Mouse (Mus musculus) limb, embryonic 13.5 days (tissue): ENCODE measurements at regions not wholly inside any gene's neighbourhood (a gene's known extent, or its start where the extent isn't known, plus 50 kb on each side); places are given as distances from the start of the nearest gene placed in this dataset.

Experiments used
- ATAC-seq: fragments of 200-750 bp; cut with Nextera tagmentation; 2 replicates; pipeline ENCODE4 v1.8.0; 2017; ENCODE audit warnings: low read depth, moderate number of reproducible peaks, moderate TSS enrichment; ENCODE audit not compliant: low FRiP score
- H3K27ac ChIP-seq: fragments of 300-500 bp; sonication (generic); 2 replicates; pipeline ENCODE4 v1.5.1; 2015; ENCODE audit warnings: inconsistent platforms, mild to moderate bottlenecking, moderate library complexity
- H3K27me3 ChIP-seq: fragments of 300-500 bp; sonication (generic); 2 replicates; pipeline ENCODE4 v1.6.1; 2015; ENCODE audit warnings: mild to moderate bottlenecking, inconsistent platforms
- H3K36me3 ChIP-seq: fragments of 300-500 bp; sonication (generic); 2 replicates; pipeline ENCODE4 v1.6.1; 2015; ENCODE audit warnings: inconsistent platforms, mild to moderate bottlenecking, moderate library complexity
- H3K4me1 ChIP-seq: fragments of 300-500 bp; sonication (generic); 2 replicates; pipeline ENCODE4 v1.6.1; 2015; ENCODE audit warnings: inconsistent platforms
- H3K4me2 ChIP-seq: fragments of 300-500 bp; sonication (generic); replicated peaks from 2 replicates; pipeline ENCODE4 v1.6.1; 2015; ENCODE audit warnings: inconsistent platforms, mild to moderate bottlenecking, moderate library complexity
- H3K4me3 ChIP-seq: fragments of 300-500 bp; sonication (generic); 2 replicates; pipeline ENCODE4 v1.5.1; 2015; ENCODE audit warnings: moderate library complexity, mild to moderate bottlenecking, inconsistent platforms
- H3K9ac ChIP-seq: fragments of 300-500 bp; sonication (generic); 2 replicates; pipeline ENCODE4 v1.6.1; 2015; ENCODE audit warnings: mild to moderate bottlenecking, inconsistent platforms
- H3K9me3 ChIP-seq: fragments of 300-500 bp; sonication (generic); 2 replicates; pipeline ENCODE4 v1.6.1; 2016; ENCODE audit warnings: inconsistent platforms
- WGBS: fragments of 180-500 bp; shearing (Covaris S2); methylation state at CpG from one replicate; pipeline ENCODE4 v1.1.7; 2015; 5-methylcytosine and 5-hydroxymethylcytosine counted together

DNA sequence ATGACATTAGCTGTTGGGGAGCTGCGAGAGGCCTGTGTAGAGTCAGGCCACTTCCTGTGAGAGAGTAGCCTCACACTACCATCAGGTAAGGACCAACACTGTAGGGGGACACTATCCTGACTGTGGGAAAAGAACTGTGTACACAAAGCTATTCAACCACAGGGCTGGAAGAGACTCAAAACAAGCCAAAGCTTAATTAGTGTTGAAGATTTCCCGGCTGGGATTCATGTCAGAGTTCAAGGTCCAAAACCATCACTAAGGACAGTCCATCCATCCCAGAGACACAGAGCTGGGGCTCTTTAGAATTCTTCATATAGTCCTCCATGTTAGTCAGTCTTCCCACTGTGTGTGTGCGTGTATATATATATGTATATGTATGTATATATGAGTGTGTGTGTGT, 221.5 kb downstream of the Sox4 start:
- 75% methylated on average over 3 of the region's 3 CpGs for WGBS
- Histone ChIP-seq H3K9me3 (no peaks in the 10 kb centered on the region), H3K36me3 (no peaks in the 10 kb centered on the region), H3K4me1 (peaks cover 44% of the 10 kb centered on the region), H3K27me3 (no peaks in the 10 kb centered on the region), H3K9ac (no peak overlapping the region), H3K4me3 (no peak overlapping the region), H3K27ac (peak overlapping the region; percentile 55; the same call in 1 of the 2 replicates), H3K4me2 (no peak overlapping the region)
- ATAC-seq = no peak

DNA sequence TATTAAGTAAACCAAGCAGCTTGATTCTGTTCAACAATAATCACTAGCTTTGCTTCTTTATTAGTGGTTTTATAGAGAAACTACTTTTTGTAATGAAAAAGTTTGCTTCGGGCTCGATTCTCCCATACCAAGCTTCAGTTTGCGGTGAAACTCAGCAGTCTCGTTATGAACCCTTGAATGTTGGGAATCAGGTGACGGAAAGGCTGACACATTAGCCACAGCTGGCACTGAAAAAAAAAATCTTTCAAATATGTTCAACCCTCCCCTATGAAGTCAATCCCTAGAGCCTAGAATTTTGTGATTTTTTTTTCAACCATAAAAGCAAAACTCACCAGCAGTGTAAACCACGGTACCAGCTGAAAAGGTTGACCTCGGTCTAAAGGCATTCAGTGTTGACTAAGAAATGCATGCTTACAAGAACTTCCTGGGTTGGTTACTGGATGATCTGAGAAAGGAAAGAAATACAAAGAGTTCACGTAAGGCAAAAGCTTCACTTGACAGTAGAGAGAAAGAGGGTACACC, 223.4 kb downstream of the Sox4 start:
- Histone ChIP-seq H3K36me3 (no peaks in the 10 kb centered on the region), H3K4me3 (no peak overlapping the region), H3K9ac (no peak overlapping the region), H3K9me3 (no peaks in the 10 kb centered on the region), H3K4me1 (peaks cover 40% of the 10 kb centered on the region), H3K4me2 (peak overlapping the region; percentile 14; the same call in 1 of the 2 replicates), H3K27ac (peak overlapping the region; percentile 44; the same call in 1 of the 2 replicates), H3K27me3 (no peaks in the 10 kb centered on the region)
- WGBS = 36% methylated on average over 8 of the region's 8 CpGs
- ATAC-seq = peak; percentile 5; the same call in 1 of the 2 replicates

DNA sequence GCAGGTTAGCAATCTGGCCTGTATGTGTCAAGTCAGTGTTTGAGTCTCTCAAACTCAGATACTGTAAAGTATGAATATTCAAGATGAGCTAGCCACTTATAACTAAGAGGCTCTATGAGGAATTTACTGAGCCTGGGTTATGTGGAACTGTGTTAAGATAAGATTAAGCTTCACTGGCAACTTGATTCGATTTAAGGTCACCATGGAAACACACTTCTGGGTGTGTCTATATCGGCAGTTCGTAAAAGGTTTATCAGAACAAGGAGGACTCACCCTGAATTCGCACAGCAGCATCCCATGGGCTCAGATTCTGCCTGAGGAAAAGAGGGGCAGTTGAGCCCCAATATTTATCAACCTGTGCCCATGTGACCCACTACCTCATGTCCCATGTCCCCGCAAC, 224.7 kb downstream of the Sox4 start:
- WGBS = 89% methylated on average over 5 of the region's 5 CpGs
- no peak overlapping the region for H3K9ac ChIP-seq
- no peak overlapping the region for H3K27ac ChIP-seq
- peaks cover 40% of the 10 kb centered on the region for H3K4me1 ChIP-seq
- no peaks in the 10 kb centered on the region for H3K36me3 ChIP-seq
- H3K4me3 ChIP-seq = no peak overlapping the region
- H3K27me3 ChIP-seq = no peaks in the 10 kb centered on the region
- H3K4me2 ChIP-seq = no peak overlapping the region
- no peak for ATAC-seq
- no peaks in the 10 kb centered on the region for H3K9me3 ChIP-seq

DNA sequence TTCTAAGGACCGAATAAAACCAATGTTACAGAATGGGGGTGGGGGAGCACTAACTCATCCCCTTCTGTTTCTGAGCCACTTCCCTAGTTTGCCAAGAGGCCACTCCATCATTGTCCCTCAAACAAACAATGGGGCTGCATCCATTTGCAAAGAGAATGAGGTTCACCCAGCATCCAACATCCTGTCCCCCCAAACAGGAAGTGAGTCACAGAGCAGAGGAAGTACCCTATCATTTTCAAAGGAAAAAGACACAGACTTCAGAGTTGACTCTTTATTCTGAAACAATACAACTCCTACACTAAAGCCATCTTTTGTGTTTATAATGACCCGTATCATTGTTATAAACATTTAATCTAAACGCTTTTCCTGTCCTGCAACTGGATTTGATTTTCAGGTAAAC, 229.2 kb downstream of the Sox4 start:
- Histone ChIP-seq H3K4me3 (no peak overlapping the region), H3K4me2 (no peak overlapping the region), H3K27ac (no peak overlapping the region), H3K27me3 (no peaks in the 10 kb centered on the region), H3K36me3 (no peaks in the 10 kb centered on the region), H3K4me1 (peaks cover 33% of the 10 kb centered on the region), H3K9me3 (no peaks in the 10 kb centered on the region), H3K9ac (no peak overlapping the region)
- ATAC-seq = no peak
- 82% methylated on average over 3 of the region's 3 CpGs for WGBS

DNA sequence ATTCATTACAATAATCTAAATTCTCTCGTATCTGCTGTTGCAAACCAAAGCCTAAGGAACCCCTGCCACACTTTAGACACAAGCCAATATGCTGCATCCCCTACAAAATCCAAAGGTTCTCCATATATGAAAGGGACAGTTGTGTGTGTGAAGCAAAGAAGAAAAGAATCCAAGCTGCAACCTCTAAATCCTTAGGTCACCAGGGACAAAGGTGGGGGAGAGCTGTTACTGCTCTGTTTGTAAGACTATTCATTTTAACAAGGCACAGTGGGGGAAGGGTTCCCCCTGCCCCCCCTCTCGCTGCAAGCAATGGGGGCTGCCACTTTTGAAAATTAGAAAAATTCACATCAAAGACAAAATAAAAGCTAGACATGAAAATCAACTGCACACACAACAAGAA, 231.4 kb downstream of the Sox4 start:
- WGBS = 71% methylated on average over 2 of the region's 2 CpGs
- Histone ChIP-seq H3K4me1 (peaks cover 45% of the 10 kb centered on the region), H3K9ac (no peak overlapping the region), H3K27me3 (no peaks in the 10 kb centered on the region), H3K9me3 (no peaks in the 10 kb centered on the region), H3K4me2 (no peak overlapping the region), H3K36me3 (no peaks in the 10 kb centered on the region), H3K27ac (no peak overlapping the region), H3K4me3 (no peak overlapping the region)
- no peak for ATAC-seq

DNA sequence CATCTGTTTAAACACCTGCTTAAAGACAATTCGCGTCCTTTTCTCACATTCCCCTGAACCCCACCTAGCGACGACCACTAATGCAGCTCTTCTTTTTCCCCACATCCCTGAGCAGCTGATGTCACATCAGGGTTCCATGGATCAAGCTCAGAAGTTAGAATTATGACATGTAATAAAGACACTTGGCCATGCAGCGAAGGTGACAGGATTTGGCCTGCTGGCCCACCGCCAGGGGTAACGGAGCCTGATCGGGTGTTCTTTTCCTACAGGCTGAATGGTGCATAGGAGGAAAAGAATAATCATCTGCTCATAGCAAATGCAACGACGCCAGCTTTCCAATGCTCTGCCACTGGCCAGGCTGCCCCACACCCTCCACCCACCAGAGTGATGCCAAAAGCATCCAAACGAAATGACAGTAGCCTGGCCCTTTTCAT, 231.9 kb downstream of the Sox4 start:
- no peak overlapping the region for H3K4me2 ChIP-seq
- peaks cover 45% of the 10 kb centered on the region for H3K4me1 ChIP-seq
- H3K9ac ChIP-seq = no peak overlapping the region
- 67% methylated on average over 11 of the region's 11 CpGs for WGBS
- H3K9me3 ChIP-seq = no peaks in the 10 kb centered on the region
- no peaks in the 10 kb centered on the region for H3K27me3 ChIP-seq
- H3K27ac ChIP-seq = peak overlapping the region; percentile 58; the same call in 1 of the 2 replicates
- no peaks in the 10 kb centered on the region for H3K36me3 ChIP-seq
- H3K4me3 ChIP-seq = no peak overlapping the region
- ATAC-seq = no peak

DNA sequence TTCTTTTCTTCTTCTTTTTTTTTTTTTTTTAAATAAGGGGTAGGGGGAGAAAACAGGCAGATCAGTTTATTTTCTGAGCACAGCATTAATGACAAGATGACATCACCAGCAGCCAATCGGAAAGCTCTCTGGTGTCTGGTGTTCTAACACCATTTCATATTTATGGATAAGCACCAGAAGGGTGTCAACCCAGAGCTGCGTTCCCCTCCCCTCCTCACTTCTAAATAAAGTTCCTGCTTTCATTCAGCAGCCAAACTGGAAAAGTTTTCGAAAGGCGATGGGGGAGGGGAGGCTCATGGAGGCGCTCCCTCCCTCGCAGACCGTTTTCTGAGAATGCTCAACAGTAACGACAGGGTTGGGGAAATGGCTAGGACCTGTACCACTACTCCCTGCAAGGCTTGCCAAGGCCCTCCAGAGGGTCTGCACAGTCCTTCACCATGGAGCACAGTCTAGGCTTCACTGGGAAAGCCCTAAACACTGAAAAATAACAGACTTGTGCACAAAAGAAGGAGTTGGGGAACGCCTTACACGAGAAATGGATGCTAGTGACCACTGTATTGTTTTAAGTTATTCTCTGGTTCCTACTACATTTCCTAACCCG, 232.8 kb downstream of the Sox4 start:
- Histone ChIP-seq H3K4me2 (peak overlapping the region; percentile 32), H3K9me3 (no peaks in the 10 kb centered on the region), H3K36me3 (no peaks in the 10 kb centered on the region), H3K4me1 (peaks cover 45% of the 10 kb centered on the region), H3K9ac (no peak overlapping the region; the same call in 1 of the 2 replicates), H3K27ac (peak overlapping the region; percentile 58; the same call in 1 of the 2 replicates), H3K27me3 (no peaks in the 10 kb centered on the region), H3K4me3 (no peak overlapping the region)
- WGBS = 33% methylated on average over 11 of the region's 11 CpGs
- ATAC-seq = no peak

DNA sequence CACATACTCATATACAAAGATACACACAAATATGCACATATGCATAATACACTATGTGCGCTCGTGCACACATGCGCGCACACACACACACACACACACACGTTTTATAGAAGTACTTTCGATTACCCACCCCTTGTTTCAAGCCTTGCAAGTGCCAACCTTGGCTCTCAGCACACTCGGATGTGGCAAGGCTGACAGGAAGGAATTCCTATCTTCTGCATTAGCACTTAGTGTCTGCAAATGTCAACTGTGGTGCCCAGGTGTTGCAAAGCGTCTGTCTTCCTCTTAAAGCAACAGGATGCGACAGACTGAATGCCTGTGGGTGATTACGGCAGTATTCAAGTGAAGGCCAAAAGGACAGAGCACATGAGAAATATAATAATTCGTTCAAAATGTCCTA, 233.3 kb downstream of the Sox4 start:
- peaks cover 48% of the 10 kb centered on the region for H3K4me1 ChIP-seq
- no peak overlapping the region for H3K27ac ChIP-seq
- no peaks in the 10 kb centered on the region for H3K27me3 ChIP-seq
- no peaks in the 10 kb centered on the region for H3K36me3 ChIP-seq
- ATAC-seq = no peak
- H3K9ac ChIP-seq = no peak overlapping the region
- no peak overlapping the region for H3K4me2 ChIP-seq
- H3K4me3 ChIP-seq = no peak overlapping the region
- H3K9me3 ChIP-seq = no peaks in the 10 kb centered on the region
- WGBS = 71% methylated on average over 11 of the region's 11 CpGs

DNA sequence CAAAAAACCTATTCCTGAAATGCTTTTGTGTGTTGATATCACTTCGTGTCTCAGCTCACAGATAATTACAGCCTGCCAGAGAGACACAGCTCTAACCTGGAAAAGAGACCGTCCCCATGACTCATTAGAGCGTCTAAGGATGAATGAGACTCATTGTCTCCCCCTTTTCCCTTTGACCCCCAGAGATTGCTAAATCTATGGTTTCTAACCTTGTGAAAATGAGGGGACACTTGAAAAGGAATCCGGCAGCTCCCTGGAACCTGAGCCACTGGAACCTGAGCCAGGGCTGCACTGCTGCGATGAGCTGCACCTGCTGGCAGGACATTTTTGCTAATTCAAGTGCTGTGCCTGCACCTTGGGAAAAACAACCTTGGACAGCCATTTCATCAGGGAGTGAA, 234.6 kb downstream of the Sox4 start:
- H3K4me2 ChIP-seq = no peak overlapping the region
- H3K4me1 ChIP-seq = peaks cover 48% of the 10 kb centered on the region
- no peak overlapping the region for H3K4me3 ChIP-seq
- no peaks in the 10 kb centered on the region for H3K9me3 ChIP-seq
- WGBS = 47% methylated on average over 5 of the region's 5 CpGs
- H3K9ac ChIP-seq = no peak overlapping the region
- no peaks in the 10 kb centered on the region for H3K27me3 ChIP-seq
- peak; percentile 8; the same call in 1 of the 2 replicates for ATAC-seq
- H3K27ac ChIP-seq = peak overlapping the region; percentile 15; the same call in 1 of the 2 replicates
- H3K36me3 ChIP-seq = no peaks in the 10 kb centered on the region

DNA sequence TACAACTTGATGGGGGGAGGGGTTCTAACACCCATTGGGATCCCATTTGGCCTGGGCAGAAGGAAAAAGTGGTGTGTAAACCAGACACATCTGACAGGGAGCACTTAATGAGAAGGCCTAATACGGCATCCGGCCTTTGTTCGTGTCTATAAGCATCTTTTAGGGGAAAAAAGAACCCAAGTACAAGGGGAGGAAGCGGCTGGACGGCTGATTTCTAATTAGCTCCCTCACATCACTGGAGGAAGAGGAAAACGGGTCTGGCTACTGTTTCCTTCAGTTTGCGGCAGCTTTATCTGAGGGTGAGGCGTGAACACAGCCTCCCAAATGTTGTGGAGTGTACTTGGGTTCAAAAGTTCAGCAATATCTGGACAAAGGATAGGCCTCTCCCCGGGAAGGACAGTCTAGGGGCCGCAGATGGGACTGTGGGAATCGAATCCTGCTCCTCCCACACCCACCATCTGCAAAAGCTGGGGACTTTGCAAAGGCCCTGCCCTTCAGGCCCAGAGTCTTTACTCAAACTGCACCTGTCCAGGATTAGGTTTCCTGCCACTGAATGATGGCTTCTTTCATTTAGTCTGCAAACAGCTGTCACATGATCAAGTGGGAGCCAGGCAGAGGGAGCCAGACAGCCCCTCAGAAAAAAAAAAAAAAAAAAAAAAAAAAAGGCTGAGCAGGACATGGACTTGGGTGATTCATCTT, 235.2 kb downstream of the Sox4 start:
- Histone ChIP-seq H3K36me3 (no peaks in the 10 kb centered on the region), H3K9ac (no peak overlapping the region), H3K27me3 (no peaks in the 10 kb centered on the region), H3K4me3 (no peak overlapping the region), H3K27ac (peak overlapping the region; percentile 48; the same call in 1 of the 2 replicates), H3K4me2 (no peak overlapping the region), H3K4me1 (peaks cover 48% of the 10 kb centered on the region), H3K9me3 (no peaks in the 10 kb centered on the region)
- peak; percentile 66 for ATAC-seq
- 22% methylated on average over 11 of the region's 11 CpGs for WGBS

DNA sequence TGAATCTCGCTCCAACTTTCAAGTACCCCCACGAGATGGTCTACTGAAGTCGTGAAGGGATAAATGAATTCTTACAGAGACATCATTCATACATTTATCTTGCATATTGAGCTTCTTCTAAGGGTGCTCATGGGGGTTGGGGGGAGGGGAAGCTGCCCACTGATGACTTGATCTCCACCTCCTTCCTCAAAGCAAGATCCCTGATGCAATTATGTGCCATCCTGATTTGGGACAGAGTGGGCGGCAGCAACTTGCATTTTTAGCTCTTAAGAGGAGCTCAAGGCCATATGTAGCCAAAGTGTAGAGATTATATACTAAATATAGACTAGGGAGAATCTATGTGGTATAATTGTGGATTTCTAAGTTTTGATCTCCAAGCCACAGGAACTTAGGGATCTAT, 236.1 kb downstream of the Sox4 start:
- Histone ChIP-seq H3K27ac (no peak overlapping the region), H3K4me2 (no peak overlapping the region), H3K9me3 (no peaks in the 10 kb centered on the region), H3K36me3 (no peaks in the 10 kb centered on the region), H3K9ac (no peak overlapping the region), H3K4me1 (peaks cover 51% of the 10 kb centered on the region), H3K4me3 (no peak overlapping the region), H3K27me3 (no peaks in the 10 kb centered on the region)
- 95% methylated on average over 4 of the region's 4 CpGs for WGBS
- no peak for ATAC-seq

DNA sequence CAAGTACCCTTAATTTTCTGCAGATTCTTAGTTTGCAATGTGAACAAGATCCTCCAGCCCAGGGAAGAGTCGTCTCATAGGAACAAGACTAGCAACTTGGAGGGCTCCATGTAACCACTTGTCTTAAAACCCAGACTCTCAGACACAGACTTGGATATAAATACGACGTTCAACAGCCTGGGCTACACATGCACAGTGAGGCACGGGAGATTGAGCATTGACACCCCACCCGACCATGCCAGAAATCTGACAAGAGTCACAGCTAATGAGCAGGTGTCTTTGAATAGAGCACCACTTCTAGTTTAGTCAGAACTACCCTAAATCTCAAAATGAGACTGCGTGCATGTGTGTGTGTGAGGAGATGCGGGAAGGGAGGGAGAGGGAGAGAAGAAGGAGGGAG, 243.5 kb downstream of the Sox4 start:
- no peaks in the 10 kb centered on the region for H3K9me3 ChIP-seq
- no peak for ATAC-seq
- H3K9ac ChIP-seq = no peak overlapping the region
- 67% methylated on average over 7 of the region's 7 CpGs for WGBS
- no peak overlapping the region for H3K27ac ChIP-seq
- no peaks in the 10 kb centered on the region for H3K27me3 ChIP-seq
- H3K4me3 ChIP-seq = no peak overlapping the region
- peaks cover 5% of the 10 kb centered on the region; the same call in 1 of the 2 replicates for H3K4me1 ChIP-seq
- H3K36me3 ChIP-seq = peaks cover 9% of the 10 kb centered on the region; the same call in 1 of the 2 replicates
- no peak overlapping the region for H3K4me2 ChIP-seq
